Mouse (Mus musculus) G1E (cell line): ENCODE measurements around the gene Ccser2.

Experiments
- CTCF ChIP-seq: IDR thresholded peaks from 2 replicates; pipeline ENCODE4 v1.5.1; 2012; ENCODE audit warnings: low read depth, low read length, inconsistent platforms, mixed read lengths
- GATA1 ChIP-seq: IDR thresholded peaks from 2 replicates; pipeline ENCODE4 v1.6.1; 2012; ENCODE audit warnings: borderline replicate concordance, low read length, inconsistent platforms, mixed read lengths
- GATA2 ChIP-seq: IDR thresholded peaks from 2 replicates; pipeline ENCODE4 v1.6.1; 2012; ENCODE audit warnings: low read depth, low read length, inconsistent platforms, borderline replicate concordance
- TAL1 ChIP-seq: conservative IDR thresholded peaks from 2 replicates; pipeline ENCODE4 v1.6.1; 2012; ENCODE audit warnings: low read depth, low read length, inconsistent platforms, mixed read lengths

DNA sequence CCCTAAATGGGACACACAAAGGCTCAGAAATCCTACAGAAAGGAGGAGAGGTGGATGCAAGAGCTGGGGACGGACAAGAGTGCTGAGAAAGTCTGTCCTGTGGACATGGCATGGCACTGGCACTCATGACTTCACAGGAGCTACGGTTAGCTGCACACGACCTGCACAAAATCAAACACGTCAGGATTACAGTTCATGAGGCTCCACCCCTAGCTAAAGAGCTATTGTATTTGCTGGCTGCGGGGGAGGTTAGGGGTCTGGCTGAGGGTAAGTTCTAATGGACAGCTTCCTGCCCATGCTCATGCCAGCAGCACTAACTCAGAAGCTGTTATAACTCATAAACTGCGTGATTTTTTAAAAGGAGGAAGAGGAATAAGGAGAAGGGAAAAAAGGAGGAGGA lies 56.8 kb downstream of the Ccser2 start:
- TF ChIP-seq CTCF (no peak), GATA1 (no peak), TAL1 (no peak), GATA2 (no peak)
